Mouse (Mus musculus) brown adipose tissue, adult 24 weeks (tissue): ENCODE results near the gene Rufy2. TPM values are rescaled to one million over a fixed set of nuclear protein-coding genes. Genes with fewer than 3 reads are reported as not detected.

Source experiments
- H3K27ac ChIP-seq: fragments of 200-500 bp; replicated peaks from 2 replicates; pipeline ENCODE4 v1.5.1; 2012; ENCODE audit warnings: low read depth, mild to moderate bottlenecking, low read length
- H3K4me1 ChIP-seq: fragments of 200-500 bp; 2 replicates; pipeline ENCODE4 v1.6.1; 2012; ENCODE audit warnings: low read length, mixed read lengths; ENCODE audit not compliant: control insufficient read depth, insufficient read depth, insufficient read length
- H3K4me3 ChIP-seq: fragments of 200-500 bp; 2 replicates; pipeline ENCODE4 v1.5.1; 2012; ENCODE audit warnings: low read depth, mild to moderate bottlenecking, low read length, moderate library complexity; ENCODE audit not compliant: insufficient read depth
- polyA plus RNA-seq: library from polyadenylated mRNA; stranded (reverse); fragments of >200 nt; gene quantifications from 2 replicates; pipeline ENCODE4 v1.2.4, GENCODE M21; 2012; ENCODE audit not compliant: missing spikeins, insufficient read depth, insufficient read length

The Rufy2 gene
- polyA plus RNA-seq, 1 experiment, result 7.5 TPM

DNA sequence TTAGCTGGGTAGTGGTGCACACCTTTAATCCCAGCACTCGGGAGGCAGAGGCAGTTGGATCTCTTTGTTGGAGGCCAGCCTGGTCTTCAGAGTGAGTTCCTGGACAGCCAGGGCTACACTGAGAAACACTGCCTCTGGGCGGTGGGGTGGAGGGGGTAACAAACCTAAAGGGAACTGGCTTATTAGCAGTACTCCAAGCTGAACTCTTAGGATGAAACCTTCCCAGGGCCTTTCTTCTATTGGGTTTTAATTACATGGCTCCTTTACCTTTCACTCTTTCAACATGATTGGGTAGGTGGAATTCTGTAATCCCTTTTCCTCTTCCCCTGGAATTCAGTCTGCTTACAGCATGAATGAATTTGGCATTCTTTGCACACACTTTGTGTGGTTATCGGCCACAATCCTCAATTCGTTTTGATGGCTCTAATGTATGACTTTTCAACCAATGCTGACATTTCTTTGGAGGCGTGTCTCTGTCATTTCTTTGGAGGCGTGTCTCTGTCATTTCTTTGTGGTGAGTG lies 45.5 kb downstream of the Rufy2 start:
- Histone ChIP-seq H3K27ac (no peak overlapping the region), H3K4me1 (peaks cover 3% of the 10 kb centered on the region), H3K4me3 (no peak overlapping the region)

DNA sequence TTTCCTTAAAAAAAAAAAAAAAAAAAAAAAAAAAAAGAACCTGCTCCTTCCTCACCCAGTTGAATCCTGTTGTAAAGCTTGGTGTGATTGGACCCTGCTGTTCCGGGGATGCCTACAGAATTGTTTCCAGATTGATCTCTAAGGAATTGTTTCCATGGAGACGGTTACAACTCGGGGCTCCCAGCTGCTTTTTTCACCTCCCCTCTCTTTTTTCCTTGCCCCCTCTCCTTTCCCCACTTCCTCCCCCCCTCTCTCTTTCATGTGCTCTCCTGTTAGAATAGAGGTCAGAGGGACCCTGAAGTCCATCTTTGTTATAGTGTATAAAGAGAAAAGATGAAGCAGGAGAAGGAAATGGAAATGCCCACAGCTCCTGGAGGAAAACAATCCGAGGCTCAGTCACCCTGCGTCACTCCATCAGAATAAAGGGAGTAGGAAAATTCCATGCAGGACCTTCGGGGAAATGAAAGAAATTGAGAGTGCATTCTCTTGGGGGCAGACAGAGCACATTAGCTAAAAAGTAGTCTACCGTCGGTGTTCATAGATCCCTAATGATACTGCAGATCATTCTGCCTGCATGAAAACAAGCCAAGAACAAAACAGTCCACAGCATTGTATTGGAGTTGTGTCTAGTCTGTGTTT lies 46.3 kb downstream of the Rufy2 start:
- Histone ChIP-seq H3K4me3 (no peak overlapping the region), H3K4me1 (peaks cover 1% of the 10 kb centered on the region), H3K27ac (no peak overlapping the region)

DNA sequence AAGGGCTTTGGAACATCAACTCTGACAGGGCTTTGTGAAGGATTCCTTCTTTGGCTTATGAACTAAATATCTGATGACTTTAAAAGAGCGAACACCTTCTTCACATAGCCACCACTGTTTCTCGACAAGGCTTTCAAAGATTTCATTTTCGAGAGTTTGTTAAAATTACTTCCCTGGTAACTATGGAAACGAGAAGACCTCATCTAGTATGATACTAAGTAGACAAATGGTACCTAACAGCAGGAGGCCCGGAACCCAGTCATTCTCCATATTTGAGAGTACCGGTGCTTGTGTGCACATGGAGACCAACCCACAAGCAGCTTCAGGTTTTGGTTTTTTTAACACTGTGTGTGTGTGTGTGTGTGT lies 46.8 kb downstream of the Rufy2 start:
- Histone ChIP-seq H3K4me1 (no peaks in the 10 kb centered on the region; the same call in 1 of the 2 replicates), H3K27ac (no peak overlapping the region), H3K4me3 (no peak overlapping the region)

DNA sequence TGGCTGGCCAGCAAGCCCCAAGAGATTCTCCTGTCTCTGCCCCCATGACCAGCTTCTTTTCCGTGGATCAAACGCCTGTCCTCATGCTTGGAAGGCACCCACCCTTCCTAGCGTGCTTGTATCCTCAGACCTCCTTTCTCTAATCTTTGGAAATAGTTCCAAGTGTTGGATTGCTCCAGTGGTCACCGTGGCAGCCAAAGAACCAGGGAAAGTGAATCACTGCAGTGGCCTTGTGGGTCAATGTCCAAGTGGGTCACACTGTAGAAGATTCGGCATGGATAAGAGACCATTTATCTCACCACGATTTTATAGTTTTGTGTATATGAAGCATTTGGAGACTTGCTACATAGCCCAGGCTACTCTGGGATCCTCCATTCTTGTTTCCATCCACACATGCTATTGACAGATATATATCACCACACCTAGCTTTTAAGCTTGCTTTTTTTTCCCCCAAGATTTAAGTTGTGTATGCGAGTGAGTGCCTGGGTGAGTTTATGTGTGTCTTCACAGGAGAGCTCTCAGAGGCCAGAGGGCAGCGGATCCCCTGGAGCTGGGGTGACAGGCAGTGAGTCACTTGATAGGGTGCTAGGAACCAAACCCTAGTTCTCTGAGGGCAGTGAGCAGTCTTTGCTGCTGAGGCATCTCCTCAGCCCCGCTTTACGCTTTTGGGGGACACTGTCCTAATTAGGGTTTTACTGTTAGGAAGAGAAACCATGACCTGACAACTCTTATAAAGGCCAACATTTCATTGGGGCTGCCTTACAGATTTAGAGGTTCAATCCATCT lies 47.5 kb downstream of the Rufy2 start:
- Histone ChIP-seq H3K27ac (no peak overlapping the region), H3K4me3 (no peak overlapping the region), H3K4me1 (no peaks in the 10 kb centered on the region)

DNA sequence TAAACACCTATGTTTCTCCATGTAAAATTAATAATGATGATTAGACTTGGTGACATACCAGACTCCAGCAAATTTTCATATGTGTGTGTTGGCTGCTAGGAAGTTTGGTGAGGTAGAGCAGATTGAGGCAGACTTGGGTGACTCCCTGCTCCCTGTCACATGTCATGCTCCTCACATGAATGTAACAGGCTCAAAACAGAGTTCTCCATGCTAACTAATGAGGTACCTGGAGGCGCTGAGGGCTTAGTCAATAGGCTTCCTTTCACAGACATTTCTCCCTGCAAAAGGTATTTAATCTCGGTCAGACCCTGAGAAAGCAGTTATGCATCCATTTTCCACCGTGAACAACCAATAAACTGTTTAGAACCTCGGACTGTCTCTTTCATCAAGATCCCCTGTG lies 48.4 kb downstream of the Rufy2 start:
- Histone ChIP-seq H3K27ac (no peak overlapping the region), H3K4me3 (no peak overlapping the region), H3K4me1 (no peaks in the 10 kb centered on the region)

DNA sequence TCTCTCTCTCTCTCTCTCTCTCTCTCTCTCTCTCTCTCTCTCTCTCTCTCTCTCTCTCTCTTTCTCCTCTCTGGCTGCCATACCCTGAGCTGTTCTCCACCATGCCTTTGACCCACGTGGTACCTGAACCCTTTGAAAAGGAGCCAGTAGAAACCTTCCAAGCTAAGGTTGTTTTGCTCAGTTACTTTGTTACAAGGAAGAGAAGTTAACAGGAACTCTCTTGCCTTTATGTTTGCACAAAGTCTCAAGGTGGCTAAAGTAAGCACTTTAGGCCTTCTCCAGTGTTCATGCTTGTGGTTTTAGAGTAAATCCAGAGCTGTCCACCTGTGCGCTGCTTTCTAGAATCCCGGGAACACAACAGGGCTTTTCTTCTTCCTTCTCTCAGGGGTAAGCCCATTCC lies 52.2 kb downstream of the Rufy2 start:
- H3K4me3 ChIP-seq, result no peak overlapping the region
- no peak overlapping the region for H3K27ac ChIP-seq
- H3K4me1 ChIP-seq, result no peaks in the 10 kb centered on the region

DNA sequence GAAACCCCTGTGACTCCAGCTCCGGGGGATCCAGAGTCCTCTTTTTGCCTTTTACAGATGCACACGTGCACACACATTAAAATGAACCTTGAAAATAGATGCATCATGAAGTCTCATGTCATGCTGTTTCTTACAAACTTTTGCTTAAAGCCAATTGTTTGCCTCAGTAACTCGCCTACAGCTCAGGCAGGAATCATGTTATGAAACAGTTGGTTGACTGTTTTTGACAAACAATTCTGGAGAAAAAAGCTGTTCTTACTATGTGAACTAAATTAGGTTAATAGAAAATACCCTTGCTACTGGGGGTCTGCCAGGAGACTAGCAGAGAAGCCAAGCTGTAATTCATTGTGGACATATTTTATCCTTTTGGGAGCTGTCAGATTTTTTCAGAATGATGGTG lies 52.9 kb downstream of the Rufy2 start:
- no peak overlapping the region for H3K4me3 ChIP-seq
- H3K27ac ChIP-seq, result no peak overlapping the region
- no peaks in the 10 kb centered on the region for H3K4me1 ChIP-seq

DNA sequence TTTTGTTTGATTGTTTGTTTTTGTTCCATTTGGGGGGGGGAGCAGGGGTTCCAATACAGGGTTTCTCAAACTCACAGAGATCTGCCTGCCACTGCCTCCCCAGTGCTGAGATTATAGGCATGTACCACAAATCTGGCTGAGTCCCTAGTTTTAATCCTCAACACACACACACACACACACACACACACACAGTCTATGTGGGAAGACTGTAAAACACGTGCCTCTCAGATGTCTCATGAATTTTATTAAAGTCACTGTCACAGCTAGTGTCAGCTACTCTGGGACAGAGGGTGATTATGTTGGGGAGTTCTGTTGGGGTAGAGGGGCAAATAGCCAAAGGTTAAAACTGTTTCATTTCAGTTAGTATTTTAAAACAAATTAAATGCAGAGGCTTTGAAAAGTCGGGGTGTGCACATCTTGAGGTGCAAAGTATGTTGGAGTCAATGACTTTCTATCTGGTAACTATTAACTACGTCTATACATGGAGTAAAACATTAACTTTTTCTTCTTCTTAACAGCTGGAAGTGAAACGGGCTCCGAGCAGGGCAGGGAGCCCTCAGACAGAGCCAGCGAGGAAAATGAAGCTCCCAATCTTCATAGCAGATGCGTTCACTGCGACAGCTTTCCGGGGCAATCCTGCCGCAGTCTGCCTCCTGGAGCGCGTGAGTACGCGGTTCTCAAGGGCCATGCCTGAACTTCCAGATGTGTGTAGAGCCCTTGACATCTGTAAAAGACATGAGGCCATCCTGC lies 58.7 kb downstream of the Rufy2 start:
- no peaks in the 10 kb centered on the region for H3K4me1 ChIP-seq
- H3K27ac ChIP-seq, result no peak overlapping the region
- H3K4me3 ChIP-seq, result no peak overlapping the region

DNA sequence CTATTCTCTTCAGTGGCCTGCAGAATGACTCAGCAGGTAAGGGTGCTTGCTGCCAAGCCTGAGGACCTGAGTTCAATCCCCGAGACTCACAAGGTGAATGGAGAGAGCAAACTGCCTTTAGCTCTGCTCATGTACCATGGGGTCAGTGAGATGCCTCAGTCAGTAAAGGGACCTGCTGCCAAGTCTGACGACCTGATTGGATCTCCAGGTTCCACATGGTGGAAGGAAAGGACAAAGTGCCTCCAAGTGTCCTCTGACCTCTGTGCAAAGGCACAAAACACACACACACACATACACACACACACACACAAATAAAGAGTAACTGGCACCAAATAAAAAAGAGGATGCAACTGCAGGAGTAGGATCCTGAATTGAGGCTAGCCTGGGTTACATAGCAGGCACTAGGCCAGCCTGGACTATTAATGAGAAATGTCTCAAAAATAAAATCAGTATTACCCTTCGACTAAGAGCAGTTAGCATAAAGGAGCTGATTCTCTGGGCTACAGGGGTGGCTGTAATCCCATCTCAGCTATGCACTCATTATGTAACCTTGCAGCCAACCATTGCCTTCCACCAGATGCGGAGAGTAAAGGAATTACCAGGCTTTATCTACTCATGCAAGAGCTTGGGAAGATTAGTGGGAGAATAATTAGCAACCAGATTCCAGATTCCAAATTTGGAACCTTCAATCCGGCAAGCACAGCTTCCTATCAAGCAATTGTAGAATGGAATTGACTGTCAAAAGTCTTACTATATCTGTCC lies 60.0 kb downstream of the Rufy2 start:
- H3K27ac ChIP-seq, result no peak overlapping the region

DNA sequence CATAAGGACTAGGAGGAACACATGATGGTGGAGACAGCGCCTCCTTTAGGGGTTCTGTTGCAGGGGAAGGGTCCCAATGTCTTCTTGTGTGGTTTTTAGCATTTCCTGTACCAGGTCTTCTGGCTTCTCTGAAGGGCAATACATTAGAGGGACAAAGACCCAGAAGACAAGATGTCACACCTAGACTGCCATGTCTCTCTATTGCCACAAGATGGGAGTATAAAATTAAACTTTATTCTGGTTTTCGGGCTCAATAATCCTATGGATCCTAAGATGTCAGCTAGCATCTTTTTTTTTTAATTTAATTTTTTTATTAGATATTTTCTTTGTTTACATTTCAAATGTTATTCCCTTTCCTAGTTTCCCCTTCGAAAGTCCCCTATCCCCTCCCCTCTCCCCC lies 63.1 kb downstream of the Rufy2 start:
- Histone ChIP-seq H3K4me1 (no peaks in the 10 kb centered on the region), H3K27ac (no peak overlapping the region), H3K4me3 (no peak overlapping the region)

More for the DNA sequence above, 60.0 kb downstream of the Rufy2 start:
- Histone ChIP-seq H3K4me1 (no peaks in the 10 kb centered on the region), H3K4me3 (no peak overlapping the region)

DNA sequence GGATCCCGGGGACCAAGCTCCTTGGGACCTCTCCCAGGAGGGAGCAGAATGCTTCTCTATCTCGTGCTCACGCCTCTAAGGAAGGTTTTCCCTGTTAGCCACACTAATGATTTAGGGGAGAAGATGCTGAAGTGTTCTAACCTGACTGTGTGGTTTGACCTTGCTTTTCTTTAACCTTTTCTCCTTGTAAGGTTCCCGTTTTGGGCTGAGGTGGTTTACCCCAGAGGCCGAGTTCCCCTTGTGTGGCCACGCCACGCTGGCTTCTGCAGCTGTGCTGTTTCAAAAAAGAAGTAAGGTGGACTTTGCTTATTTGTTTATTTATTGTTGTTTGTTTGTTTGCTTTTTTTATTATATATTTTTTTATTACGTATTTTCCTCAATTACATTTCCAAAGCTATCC lies 67.7 kb downstream of the Rufy2 start:
- H3K27ac ChIP-seq, result no peak overlapping the region
- no peak overlapping the region for H3K4me3 ChIP-seq
- H3K4me1 ChIP-seq, result peaks cover 5% of the 10 kb centered on the region; the same call in 1 of the 2 replicates

DNA sequence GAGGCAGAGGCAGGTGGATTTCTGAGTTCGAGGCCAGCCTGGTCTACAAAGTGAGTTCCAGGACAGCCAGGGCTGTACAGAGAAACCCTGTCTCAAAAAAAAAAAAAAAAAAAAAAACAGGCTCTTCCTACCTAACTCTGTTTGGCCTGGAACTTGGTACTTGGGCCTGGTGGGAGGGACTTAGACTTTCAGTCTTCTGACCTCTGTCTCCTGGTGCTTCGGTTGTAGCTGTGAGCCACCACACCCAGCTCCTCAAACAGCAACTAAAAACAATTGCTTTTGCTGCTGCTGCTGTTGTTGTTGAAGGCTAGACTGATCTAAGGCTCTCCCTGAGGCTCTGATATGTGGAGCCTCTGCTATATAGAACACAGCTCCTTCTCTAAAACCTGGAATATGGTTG lies 69.1 kb downstream of the Rufy2 start:
- Histone ChIP-seq H3K4me3 (no peak overlapping the region), H3K4me1 (peaks cover 5% of the 10 kb centered on the region; the same call in 1 of the 2 replicates), H3K27ac (no peak overlapping the region)

DNA sequence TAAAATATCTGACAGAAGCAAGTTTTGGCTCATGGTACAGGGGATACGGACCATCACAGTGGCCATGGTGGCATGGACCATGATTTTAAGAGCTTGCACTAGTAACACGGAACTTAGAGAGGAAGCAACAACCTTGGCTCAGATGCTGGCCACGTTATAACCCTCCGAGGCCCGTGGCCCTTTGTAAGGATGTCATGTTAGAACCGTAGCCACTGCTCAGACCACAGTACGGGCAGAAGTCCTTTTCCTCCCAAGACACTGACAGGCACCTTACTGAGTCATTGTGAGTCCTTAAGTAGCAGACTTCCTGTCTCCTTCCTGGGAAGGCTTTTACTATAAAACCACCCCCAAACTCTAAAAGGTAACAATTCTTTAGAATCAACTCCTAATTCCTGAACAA lies 71.2 kb downstream of the Rufy2 start:
- H3K4me3 ChIP-seq, result no peak overlapping the region
- peak overlapping the region; percentile 28; the same call in 1 of the 2 replicates for H3K27ac ChIP-seq
- peaks cover 5% of the 10 kb centered on the region; the same call in 1 of the 2 replicates for H3K4me1 ChIP-seq

DNA sequence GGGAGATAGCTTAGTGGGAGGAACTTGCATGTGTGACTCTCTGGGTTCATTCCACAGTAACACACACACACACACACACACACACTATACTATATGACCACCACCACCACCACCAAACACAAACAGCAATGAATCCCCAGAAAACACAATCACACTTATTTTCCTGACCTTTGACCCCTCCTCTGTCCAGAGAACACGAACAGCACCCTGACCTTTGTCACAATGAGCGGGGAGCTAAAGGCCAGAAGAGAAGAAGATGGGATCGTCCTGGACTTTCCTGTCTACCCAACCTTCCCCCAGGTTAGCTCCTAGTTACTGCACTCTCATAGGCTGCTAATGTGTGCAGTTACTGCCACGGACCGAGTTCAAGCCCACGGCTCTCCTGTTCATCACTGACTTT lies 72.0 kb downstream of the Rufy2 start:
- Histone ChIP-seq H3K4me1 (peaks cover 5% of the 10 kb centered on the region; the same call in 1 of the 2 replicates), H3K27ac (no peak overlapping the region)

DNA sequence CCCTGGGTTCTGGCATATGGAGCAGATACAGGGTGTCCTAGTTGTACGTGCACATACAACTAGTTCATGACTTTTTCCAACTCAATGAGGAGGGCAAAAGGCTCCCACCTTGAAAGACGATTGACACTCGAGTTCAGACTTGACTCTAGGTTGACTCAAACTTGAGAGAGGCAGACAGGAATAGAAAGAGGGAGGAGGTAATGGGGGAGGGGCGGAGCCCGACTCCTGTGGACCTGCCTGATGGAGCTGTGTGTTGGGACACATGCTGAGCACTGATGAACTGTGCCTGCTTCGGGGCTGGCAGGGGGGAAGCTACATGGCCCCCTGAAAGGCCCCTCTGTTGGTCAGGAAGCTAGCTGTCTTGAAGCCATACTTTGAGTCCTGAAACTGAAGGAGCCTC lies 73.0 kb downstream of the Rufy2 start:
- H3K4me1 ChIP-seq, result peaks cover 5% of the 10 kb centered on the region; the same call in 1 of the 2 replicates
- H3K27ac ChIP-seq, result no peak overlapping the region
- H3K4me3 ChIP-seq, result no peak overlapping the region

More for the DNA sequence above, 72.0 kb downstream of the Rufy2 start:
- H3K4me3 ChIP-seq, result no peak overlapping the region
